Mouse (Mus musculus): ENCODE data around the gene Tekt5. TPM values are rescaled to one million over a fixed set of nuclear protein-coding genes. Genes with fewer than 3 reads are reported as not detected.

Tekt5 gene
- 1 to 10 TPM; 6.3 to 9.6 TPM for total RNA-seq (2021)
- long read RNA-seq, transcript Tekt5-201 (7 exons, 1,803 nt): major isoform, 8 of 9 reads
- long read RNA-seq, partial matches to known transcripts: 1 of 9 reads
- long read RNA-seq, other reads (novel, unspliced or antisense): 0 of 9 reads

GRCm38 (mm10) chr16:10394699-10395540, at the start of gene Tekt5:
Gene Tekt5 (minus strand): TSS chr16:10395490.
- peak; percentile 30 to 53 for DNase-seq (ENCODE audit: low spot score in 2 of 2)

GRCm38 (mm10) chr16:10443723-10444122, 48.4 kb upstream of the Tekt5 start:
- peak in 1 of 2 experiments; percentile 47 for DNase-seq (ENCODE audit: low spot score in 2 of 2)

GRCm38 (mm10) chr16:10441761-10442160, 46.5 kb upstream of the Tekt5 start:
- no peak for DNase-seq (ENCODE audit: low spot score in 2 of 2)

GRCm38 (mm10) chr16:10441328-10441727, 46.0 kb upstream of the Tekt5 start:
- DNase-seq (ENCODE audit: low spot score in 2 of 2): no peak

DNA sequence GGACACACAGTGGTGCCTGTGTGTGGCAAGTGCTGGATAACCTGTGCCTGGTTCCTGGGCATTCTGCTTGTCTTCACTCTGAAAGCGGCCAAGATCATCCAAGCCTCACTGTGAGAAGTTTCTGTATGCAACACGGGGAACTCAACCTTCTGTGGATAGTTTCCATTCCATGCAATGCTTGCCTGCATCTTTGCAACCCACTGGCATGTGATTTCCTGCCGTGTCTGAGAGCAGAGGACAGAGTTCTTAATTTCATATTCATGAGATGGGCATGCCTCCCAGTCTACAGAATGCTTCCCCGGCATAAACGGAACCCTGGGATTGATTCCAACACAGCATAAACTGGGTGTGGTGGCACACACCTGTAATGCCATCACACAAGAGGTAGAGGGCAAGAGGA, 42.8 kb upstream of the Tekt5 start:
- DNase-seq (ENCODE audit: low spot score in 2 of 2): no peak

- no peak for DNase-seq (ENCODE audit: low spot score in 2 of 2)
Observed at GRCm38 (mm10) chr16:10436166-10436565, 40.9 kb upstream of the Tekt5 start.

- no peak for DNase-seq (ENCODE audit: low spot score in 2 of 2)
Observed at GRCm38 (mm10) chr16:10433344-10433743, 38.1 kb upstream of the Tekt5 start.

- peak in 1 of 2 experiments; percentile 33 for DNase-seq (ENCODE audit: low spot score in 2 of 2)
Observed at GRCm38 (mm10) chr16:10432387-10432786, 37.1 kb upstream of the Tekt5 start.

DNA sequence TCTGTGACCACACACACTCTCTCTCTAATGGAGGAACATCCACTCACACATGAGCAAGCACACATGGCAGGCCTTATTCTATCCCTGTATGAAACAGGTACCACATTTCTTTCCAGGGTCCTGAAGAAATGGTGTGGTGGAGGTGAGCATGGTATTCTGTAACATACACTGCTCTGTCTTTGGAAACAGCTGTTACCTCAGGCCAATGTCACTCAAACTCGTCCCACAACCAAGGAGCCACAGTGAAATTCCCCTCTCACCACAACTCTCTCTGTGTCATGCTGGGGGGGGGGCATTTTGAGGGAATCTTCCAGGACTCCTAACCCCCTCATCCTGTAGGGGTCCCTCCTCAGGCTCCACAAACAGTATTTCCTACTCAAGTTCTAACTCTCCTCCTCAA, 36.6 kb upstream of the Tekt5 start:
- DNase-seq (ENCODE audit: low spot score in 2 of 2): no peak

DNA sequence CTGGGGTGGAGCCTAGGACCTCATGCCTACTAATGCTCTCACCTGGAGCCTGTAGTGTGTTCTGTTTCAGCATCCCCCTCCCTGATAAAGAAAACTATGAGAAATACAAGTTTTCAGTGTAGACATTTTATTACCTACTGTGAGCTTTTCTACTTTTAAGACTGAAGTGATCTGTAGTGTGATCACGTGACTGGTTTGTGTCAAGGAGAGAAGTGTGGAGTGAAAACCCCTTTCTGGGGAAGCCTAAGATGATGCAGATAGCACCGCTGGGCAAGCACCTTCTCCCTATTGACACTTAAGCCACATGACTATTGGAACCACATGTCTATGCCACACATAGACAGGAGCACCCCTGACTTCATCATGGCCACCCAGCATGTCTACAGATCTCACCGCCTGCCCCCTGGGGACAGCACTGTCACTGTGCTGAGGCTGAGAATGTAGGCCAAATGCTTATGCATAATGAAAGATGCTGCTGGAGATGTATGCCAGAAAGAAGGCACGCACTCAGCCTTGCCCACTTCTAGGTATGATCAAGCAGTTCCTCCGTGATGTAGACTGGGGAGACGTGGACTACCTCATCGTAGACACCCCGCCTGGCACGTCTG, 25.3 kb upstream of the Tekt5 start:
- DNase-seq (ENCODE audit: low spot score in 2 of 2): no peak

- DNase-seq (ENCODE audit: low spot score in 2 of 2): no peak
Observed at GRCm38 (mm10) chr16:10417723-10418259, 22.5 kb upstream of the Tekt5 start.

DNA sequence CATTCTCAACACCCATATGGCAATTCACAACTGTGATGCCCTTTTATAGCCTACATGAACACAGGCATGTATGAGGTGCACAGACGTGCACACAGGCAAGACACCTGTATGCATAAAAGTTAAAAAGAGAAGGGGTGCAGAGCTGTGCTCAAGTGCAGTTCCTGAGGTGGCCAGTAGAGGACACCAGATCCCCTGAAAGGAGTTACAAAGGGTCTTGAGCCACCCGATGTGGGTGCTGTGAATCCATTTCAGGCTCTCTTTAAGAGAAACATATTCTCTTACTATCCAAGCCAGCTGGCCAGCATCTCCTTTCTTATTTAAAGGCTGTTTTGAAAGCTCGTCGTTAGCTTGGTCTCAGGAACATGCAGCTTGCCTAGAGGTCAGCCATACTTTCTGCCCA, 21.6 kb upstream of the Tekt5 start:
- DNase-seq (ENCODE audit: low spot score in 2 of 2): no peak

DNA sequence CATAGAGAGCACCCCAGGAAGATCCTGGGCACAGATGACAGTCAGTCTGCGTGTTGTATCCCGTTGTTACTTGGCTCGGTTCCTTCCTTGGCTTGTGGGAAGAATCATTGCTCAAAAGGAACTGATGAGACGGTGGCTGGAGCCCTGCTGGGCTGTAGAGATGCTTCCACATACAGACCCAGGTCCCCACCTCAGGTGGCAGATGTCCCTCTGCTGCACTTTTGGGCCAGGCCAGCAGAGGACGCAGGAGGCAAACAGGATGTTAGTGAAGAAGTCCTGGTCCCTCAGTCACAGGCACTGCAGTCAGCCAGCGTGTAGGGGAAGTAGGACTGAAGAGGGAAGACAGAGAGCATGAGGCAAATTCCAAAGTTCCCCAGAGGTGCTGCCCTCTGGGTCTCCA, 20.7 kb upstream of the Tekt5 start:
- DNase-seq (ENCODE audit: low spot score in 2 of 2): peak in 1 of 2 experiments; percentile 58

DNA sequence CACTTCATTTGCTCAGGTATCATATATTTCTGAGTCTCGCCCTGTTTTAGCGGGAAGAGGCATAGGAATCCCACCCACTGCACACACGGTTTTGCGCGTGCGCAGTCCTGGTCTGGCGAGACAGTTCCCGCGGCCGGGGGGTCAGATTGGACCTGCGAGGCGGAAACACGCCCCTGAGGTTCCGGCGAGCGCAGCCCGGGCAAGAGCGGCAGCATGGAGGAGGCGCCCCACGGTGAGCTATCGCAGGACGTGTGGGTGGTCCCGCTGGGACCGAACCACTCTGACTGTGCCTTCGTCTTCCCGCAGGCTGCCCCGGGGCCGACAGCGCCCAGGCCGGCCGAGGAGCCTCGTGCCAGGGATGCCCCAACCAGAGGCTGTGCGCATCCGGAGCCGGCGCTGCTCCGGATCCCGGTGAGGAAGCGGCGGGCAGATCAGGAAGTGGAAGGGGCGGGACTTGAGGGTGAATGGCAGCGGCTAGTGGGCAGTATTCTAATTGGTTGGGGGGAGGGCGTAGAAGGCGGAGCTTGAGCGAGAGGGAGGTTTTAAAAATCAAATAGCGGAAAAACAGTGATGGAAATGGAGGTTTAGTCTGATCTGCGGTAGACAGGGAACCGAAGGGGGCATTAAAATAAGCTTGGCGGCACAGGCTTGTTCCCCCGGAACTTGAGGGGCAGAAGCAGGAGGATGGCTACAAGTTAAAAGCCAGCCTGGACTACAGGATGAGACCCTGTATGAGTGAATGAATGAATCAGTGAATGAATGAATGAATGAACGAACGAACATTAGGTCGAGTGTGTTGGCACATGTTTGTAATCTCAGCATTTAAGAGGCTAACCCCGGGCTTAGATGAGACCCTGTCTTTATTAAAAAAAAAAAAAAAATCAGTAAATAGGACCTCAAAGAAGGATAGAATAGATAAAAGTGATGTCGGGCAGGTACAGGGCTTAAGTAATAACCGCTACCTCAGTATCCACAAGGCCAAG, 16.8 kb upstream of the Tekt5 start, which contains the start of gene Nubp1:
TSS of gene Nubp1 (plus strand) at position 185 of the 983 bp plus-strand sequence.
- peak; percentile 90 to 96 for DNase-seq (ENCODE audit: low spot score in 2 of 2)

DNA sequence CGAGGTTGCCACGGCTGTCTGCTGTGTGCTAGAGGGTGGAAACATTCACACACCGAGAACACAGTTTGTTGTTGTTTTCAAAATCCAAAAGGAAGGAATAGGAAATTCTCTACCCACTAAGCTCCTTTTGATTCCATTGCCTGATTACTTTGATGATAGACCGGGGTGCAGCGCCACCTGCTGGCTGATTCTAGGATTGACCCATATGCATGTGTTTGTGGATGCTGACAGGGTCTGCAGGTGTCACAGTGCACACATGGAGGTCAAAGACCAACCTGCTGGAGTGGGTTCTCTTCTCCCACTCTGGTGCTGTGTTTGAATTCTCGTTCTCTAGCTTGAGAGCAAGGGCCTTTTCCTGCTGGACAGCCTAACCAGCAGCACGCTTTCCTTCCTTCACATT, 3.9 kb upstream of the Tekt5 start:
- peak; percentile 63 to 93 for DNase-seq (ENCODE audit: low spot score in 2 of 2)

DNA sequence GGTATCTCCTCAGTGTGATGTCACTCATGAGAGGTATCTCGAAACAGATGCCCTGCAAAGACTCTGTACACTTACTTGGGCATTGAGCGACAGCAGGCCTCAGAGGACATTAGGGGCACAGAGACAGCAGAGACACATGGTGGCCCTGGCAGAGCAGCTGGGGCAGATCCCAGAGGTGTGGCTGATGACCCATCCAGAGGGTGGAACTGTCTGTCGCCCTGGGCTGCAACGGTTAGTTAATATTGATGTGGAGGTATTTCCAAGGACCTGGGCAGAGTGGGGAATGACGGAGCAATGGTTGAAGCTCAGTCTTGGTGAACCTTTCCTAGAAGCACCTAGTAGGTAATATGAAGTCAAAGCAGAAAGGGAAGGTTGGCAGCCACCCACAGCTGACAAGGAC, 3.5 kb upstream of the Tekt5 start:
- DNase-seq (ENCODE audit: low spot score in 2 of 2): no peak

GRCm38 (mm10) chr16:10392587-10392986, 2.7 kb downstream of the Tekt5 start:
- DNase-seq (ENCODE audit: low spot score in 2 of 2): no peak

DNA sequence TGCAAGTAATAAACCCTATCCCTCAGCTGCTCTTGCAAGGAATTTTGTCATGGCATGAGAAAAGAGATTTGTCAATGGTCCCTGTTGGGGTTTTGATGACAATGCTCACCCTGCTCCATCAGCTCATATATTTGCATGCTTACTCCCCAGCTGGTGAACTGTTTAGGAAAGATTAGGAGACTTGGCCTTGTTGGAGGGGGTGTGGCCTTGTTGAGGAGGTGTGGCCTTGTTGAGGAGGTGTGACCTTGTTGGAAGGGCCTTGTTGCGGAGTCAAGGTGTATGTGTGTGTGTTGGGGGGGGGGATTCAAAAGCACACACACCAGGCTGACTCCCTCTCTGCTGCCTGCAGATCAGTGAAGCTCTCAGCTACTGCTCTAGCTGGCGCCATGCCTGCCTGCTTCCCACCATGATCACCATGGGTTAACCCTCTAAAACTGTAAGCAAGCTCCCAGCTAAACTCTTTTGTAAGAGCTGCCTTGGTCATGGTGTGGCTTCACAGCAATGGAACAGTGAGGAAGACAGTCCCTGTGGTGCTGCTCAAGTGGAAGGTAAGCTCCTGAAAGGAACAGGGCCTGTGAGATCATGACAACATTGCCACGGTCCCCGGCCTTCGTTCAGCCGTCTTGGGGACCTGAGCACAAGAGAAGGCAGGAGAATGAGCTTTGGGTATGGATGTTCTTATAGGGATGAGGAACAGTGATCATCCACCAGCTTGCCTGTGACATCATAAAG, 6.5 kb downstream of the Tekt5 start:
- no peak for DNase-seq (ENCODE audit: low spot score in 2 of 2)

- no peak for DNase-seq (ENCODE audit: low spot score in 2 of 2)
Observed at GRCm38 (mm10) chr16:10385261-10385660, 10.0 kb downstream of the Tekt5 start.

DNA sequence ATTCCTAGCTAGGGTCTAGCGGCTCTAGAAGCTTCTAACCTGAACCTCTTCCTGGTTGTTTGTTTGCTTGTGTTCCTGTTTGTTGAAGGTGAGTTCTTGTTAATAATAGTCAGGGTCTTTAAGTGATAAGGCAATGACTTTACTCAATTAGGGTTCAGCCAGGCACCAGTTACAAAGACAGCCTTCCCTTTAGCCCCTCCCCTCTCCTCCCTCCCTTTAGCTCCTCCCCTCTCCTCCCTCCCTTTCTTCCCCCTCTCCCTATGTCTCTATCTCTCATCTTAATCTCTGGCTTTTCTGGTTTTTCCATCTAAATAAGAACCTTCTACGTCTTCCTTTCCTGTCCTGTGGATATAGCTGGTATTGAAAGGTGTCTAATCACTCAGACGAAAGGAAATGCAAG, 10.7 kb downstream of the Tekt5 start:
- DNase-seq (ENCODE audit: low spot score in 2 of 2): no peak
